Mouse (Mus musculus) intestine, embryonic 14.5 days (tissue): Measurements from ENCODE around the gene Spata9. TPM values are rescaled to one million over a fixed set of nuclear protein-coding genes. Genes with fewer than 3 reads are reported as not detected.
A peak's percentile ranks its signal among the peaks of the same experiment; 100 is the strongest.
"Not testable (repeated sequence)": the region's sequence is repeated elsewhere in the genome, so short reads cannot be mapped to it uniquely, and the experiment has no call there.

Experiments used
- ATAC-seq: fragments of 200-750 bp; cut with Nextera tagmentation; replicated peaks from 2 replicates; pipeline ENCODE4 v1.8.0; 2017; ENCODE audit warnings: low read depth, moderate number of reproducible peaks, moderate TSS enrichment, moderate library complexity; ENCODE audit not compliant: low FRiP score, low TSS enrichment
- DNase-seq: peaks from one replicate; pipeline ENCODE4 v3.0.0-alpha.2; 2018; ENCODE audit warnings: low spot score
- H3K27ac ChIP-seq: fragments of 300-500 bp; sonication (generic); 2 replicates; pipeline ENCODE4 v1.5.1; 2014; ENCODE audit warnings: low read depth, mild to moderate bottlenecking, control low read depth
- H3K27me3 ChIP-seq: fragments of 300-500 bp; sonication (generic); replicated peaks from 2 replicates; pipeline ENCODE4 v1.6.1; 2014; ENCODE audit warnings: low read length, control low read depth; ENCODE audit not compliant: control insufficient read depth, insufficient read depth
- H3K36me3 ChIP-seq: fragments of 300-500 bp; sonication (generic); 2 replicates; pipeline ENCODE4 v1.6.1; 2014; ENCODE audit warnings: low read length, control low read depth; ENCODE audit not compliant: control insufficient read depth, insufficient read depth
- H3K4me1 ChIP-seq: fragments of 300-500 bp; sonication (generic); replicated peaks from 2 replicates; pipeline ENCODE4 v1.6.1; 2014; ENCODE audit warnings: low read length, control low read depth, mixed read lengths; ENCODE audit not compliant: control insufficient read depth, insufficient read depth
- H3K4me2 ChIP-seq: fragments of 300-500 bp; sonication (generic); 2 replicates; pipeline ENCODE4 v1.6.1; 2014; ENCODE audit warnings: low read length
- H3K4me3 ChIP-seq: fragments of 300-500 bp; sonication (generic); 2 replicates; pipeline ENCODE4 v1.5.1; 2014; ENCODE audit warnings: low read depth, low read length, control low read depth, mixed read lengths
- H3K9ac ChIP-seq: fragments of 300-500 bp; sonication (generic); 2 replicates; pipeline ENCODE4 v1.6.1; 2014; ENCODE audit warnings: mild to moderate bottlenecking, low read length
- H3K9me3 ChIP-seq: fragments of 300-500 bp; sonication (generic); 2 replicates; pipeline ENCODE4 v1.6.1; 2016; ENCODE audit warnings: low read length, control low read depth; ENCODE audit not compliant: control insufficient read depth
- WGBS: fragments of 180-500 bp; shearing (Covaris S2); extraction: QIAGEN DNeasy Blood & Tissue Kit; methylation state at CpG from one replicate; pipeline ENCODE4 v1.1.7; 2014; 5-methylcytosine and 5-hydroxymethylcytosine counted together
- polyA plus RNA-seq: library from polyadenylated mRNA; unstranded; fragments of >200 nt; fragmentation: Nextera tagmentation; extraction: Ambion mirVana; gene quantifications from 2 replicates; pipeline ENCODE4 v1.2.1, GENCODE M21; 2014

Spata9 gene
- 0.34 and 0.35 TPM in 2 replicates for polyA plus RNA-seq

- no peak for ATAC-seq
- no peaks in the 10 kb centered on the region for H3K27me3 ChIP-seq
Measured at GRCm38 (mm10) chr13:75966850-75967249, at the start of gene Spata9. TSS of gene Spata9 (plus strand) at chr13:75967150.

GRCm38 (mm10) chr13:75927951-75928350 lies 39.0 kb upstream of the Spata9 start:
- ATAC-seq (no peak), DNase-seq (no peak)
- peaks cover 9% of the 10 kb centered on the region for H3K4me1 ChIP-seq
- H3K4me2 ChIP-seq = no peak overlapping the region
- H3K4me3 ChIP-seq = no peak overlapping the region
- H3K9me3 ChIP-seq = no peaks in the 10 kb centered on the region
- peaks cover 19% of the 10 kb centered on the region for H3K36me3 ChIP-seq
- no peak overlapping the region for H3K9ac ChIP-seq
- H3K27ac ChIP-seq = no peak overlapping the region
- no peaks in the 10 kb centered on the region for H3K27me3 ChIP-seq

More at GRCm38 (mm10) chr13:75966850-75967249, at the start of gene Spata9:
- Histone ChIP-seq H3K36me3 (no peaks in the 10 kb centered on the region), H3K27ac (no peak within 1 kb of the TSS), H3K4me1 (no peaks in the 10 kb centered on the region), H3K9ac (no peak within 1 kb of the TSS), H3K4me3 (no peak within 1 kb of the TSS), H3K9me3 (peaks cover 3% of the 10 kb centered on the region; the same call in 1 of the 2 replicates), H3K4me2 (no peak within 1 kb of the TSS)
- DNase-seq = no peak
- 82% methylated on average over 1 of the region's 1 CpGs for WGBS

- H3K9me3 ChIP-seq, H3K27ac ChIP-seq, H3K27me3 ChIP-seq, ATAC-seq, H3K4me1 ChIP-seq, DNase-seq, H3K9ac ChIP-seq, H3K4me2 ChIP-seq, H3K4me3 ChIP-seq: not testable (repeated sequence)
- 94% methylated on average over 5 of the region's 5 CpGs for WGBS
- H3K36me3 ChIP-seq = peaks cover 19% of the 10 kb centered on the region
Measured at GRCm38 (mm10) chr13:75929071-75929470, 37.9 kb upstream of the Spata9 start.

DNA sequence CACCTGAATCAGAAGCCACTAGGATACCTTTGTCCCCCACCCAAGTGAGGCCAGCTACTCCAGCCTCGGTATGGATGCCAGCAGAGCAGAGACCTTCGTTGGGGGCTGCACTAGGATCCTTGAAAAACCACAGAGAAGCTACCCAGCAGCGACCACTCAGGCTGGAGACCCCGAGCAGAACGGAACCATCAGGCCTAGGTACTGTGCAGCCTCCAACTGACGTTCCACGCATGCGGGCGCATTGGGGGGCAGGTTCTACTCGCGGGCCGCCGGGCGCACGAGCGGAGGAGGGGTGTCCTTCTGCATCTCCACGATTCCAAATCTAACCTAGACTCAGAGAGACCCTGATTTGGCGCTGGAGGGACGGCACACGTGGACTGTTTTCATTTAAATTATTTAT lies 36.9 kb upstream of the Spata9 start:
- 93% methylated on average over 20 of the region's 20 CpGs for WGBS
- Histone ChIP-seq H3K9me3 (no peaks in the 10 kb centered on the region), H3K9ac (no peak overlapping the region), H3K4me2 (no peak overlapping the region), H3K27ac (no peak overlapping the region), H3K27me3 (no peaks in the 10 kb centered on the region), H3K36me3 (peaks cover 19% of the 10 kb centered on the region), H3K4me3 (no peak overlapping the region), H3K4me1 (peaks cover 9% of the 10 kb centered on the region)
- no peak for ATAC-seq
- DNase-seq = no peak

DNA sequence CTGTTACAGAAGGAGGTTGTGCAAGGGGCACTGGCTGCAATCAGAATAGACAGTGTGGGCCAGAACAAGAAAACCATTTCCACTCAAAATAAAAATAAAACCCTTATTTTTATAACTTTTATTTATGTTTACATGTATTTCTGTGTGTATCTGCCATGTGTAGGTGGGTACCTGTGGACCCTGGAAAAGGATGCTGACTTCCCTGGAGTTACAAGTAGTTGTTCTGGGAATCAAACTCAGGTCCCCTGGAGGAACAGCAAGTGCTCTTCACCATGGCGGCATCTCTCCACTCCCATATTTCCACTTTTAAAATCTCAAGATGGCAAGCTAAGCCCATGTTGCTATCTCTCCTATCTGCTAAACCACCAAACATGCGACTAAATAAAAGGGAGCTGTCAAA lies 36.3 kb upstream of the Spata9 start:
- H3K4me2 ChIP-seq = no peak overlapping the region
- ATAC-seq (no peak), DNase-seq (no peak)
- no peaks in the 10 kb centered on the region for H3K9me3 ChIP-seq
- peaks cover 19% of the 10 kb centered on the region for H3K36me3 ChIP-seq
- 67% methylated on average over 2 of the region's 2 CpGs for WGBS
- H3K27ac ChIP-seq = peak overlapping the region; percentile 5; the same call in 1 of the 2 replicates
- no peaks in the 10 kb centered on the region for H3K27me3 ChIP-seq
- H3K4me3 ChIP-seq = no peak overlapping the region
- H3K9ac ChIP-seq = no peak overlapping the region
- H3K4me1 ChIP-seq = peaks cover 9% of the 10 kb centered on the region

DNA sequence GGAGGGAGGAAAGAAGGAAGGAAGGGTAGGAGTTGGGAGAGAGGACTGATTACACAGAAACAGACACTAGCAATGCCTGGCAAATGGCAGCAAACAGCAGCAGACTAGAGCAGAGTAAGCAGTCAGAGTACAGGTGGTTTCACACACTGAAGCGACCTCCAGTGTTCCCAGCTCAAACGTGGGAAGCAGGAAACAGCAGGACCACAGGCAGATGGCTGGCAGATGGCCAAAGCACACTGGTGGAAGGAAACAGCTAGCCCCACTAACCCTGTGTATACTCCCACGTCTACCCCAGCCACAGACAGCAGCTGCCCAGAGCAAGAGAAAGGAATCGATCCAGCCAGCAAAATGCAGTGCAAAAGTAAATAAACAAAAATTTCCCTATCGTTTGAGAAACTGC lies 35.9 kb upstream of the Spata9 start:
- Histone ChIP-seq H3K4me1 (peaks cover 9% of the 10 kb centered on the region), H3K4me3 (no peak overlapping the region), H3K27me3 (no peaks in the 10 kb centered on the region), H3K27ac (peak overlapping the region; percentile 5; the same call in 1 of the 2 replicates), H3K4me2 (no peak overlapping the region), H3K9me3 (no peaks in the 10 kb centered on the region), H3K9ac (no peak overlapping the region), H3K36me3 (peaks cover 19% of the 10 kb centered on the region)
- peak; percentile 83; the same call in 1 of the 2 replicates for ATAC-seq
- 15% methylated on average over 5 of the region's 5 CpGs for WGBS
- peak; percentile 70 for DNase-seq

- ATAC-seq = no peak
- Histone ChIP-seq H3K9ac (no peak overlapping the region), H3K4me1 (peaks cover 9% of the 10 kb centered on the region), H3K27me3 (no peaks in the 10 kb centered on the region), H3K27ac (no peak overlapping the region), H3K9me3 (no peaks in the 10 kb centered on the region), H3K4me3 (no peak overlapping the region), H3K4me2 (no peak overlapping the region), H3K36me3 (peaks cover 29% of the 10 kb centered on the region)
- 95% methylated on average over 1 of the region's 1 CpGs for WGBS
- no peak for DNase-seq
Measured at GRCm38 (mm10) chr13:75933287-75933686, 33.7 kb upstream of the Spata9 start.

- ATAC-seq (no peak), DNase-seq (no peak)
Measured at GRCm38 (mm10) chr13:75938866-75939265, 28.1 kb upstream of the Spata9 start.

GRCm38 (mm10) chr13:75940791-75941517 lies 26.0 kb upstream of the Spata9 start:
- Histone ChIP-seq H3K27ac (no peak overlapping the region), H3K9ac (no peak overlapping the region), H3K4me1 (peaks cover 17% of the 10 kb centered on the region), H3K4me3 (no peak overlapping the region), H3K4me2 (peak overlapping the region; percentile 45), H3K36me3 (peaks cover 24% of the 10 kb centered on the region), H3K9me3 (no peaks in the 10 kb centered on the region), H3K27me3 (no peaks in the 10 kb centered on the region)
- WGBS = 60% methylated on average over 2 of the region's 2 CpGs
- ATAC-seq = no peak
- no peak for DNase-seq

More at GRCm38 (mm10) chr13:75938866-75939265, 28.1 kb upstream of the Spata9 start:
- Histone ChIP-seq H3K4me1 (peaks cover 11% of the 10 kb centered on the region; the same call in 1 of the 2 replicates), H3K4me2 (no peak overlapping the region), H3K27ac (no peak overlapping the region), H3K9ac (no peak overlapping the region), H3K27me3 (no peaks in the 10 kb centered on the region), H3K4me3 (no peak overlapping the region), H3K36me3 (peaks cover 24% of the 10 kb centered on the region), H3K9me3 (no peaks in the 10 kb centered on the region)
- 89% methylated on average over 5 of the region's 5 CpGs for WGBS
